Mouse (Mus musculus): ENCODE results near the gene Tmem260.

Gene Tmem260

GRCm38 (mm10) chr14:48482762-48483161, 36.8 kb downstream of the Tmem260 start:
- no peak for DNase-seq

- DNase-seq, result no peak
Measured at GRCm38 (mm10) chr14:48493896-48494295, 48.0 kb downstream of the Tmem260 start.

GRCm38 (mm10) chr14:48502573-48502972, 56.6 kb downstream of the Tmem260 start:
- DNase-seq, result no peak

DNA sequence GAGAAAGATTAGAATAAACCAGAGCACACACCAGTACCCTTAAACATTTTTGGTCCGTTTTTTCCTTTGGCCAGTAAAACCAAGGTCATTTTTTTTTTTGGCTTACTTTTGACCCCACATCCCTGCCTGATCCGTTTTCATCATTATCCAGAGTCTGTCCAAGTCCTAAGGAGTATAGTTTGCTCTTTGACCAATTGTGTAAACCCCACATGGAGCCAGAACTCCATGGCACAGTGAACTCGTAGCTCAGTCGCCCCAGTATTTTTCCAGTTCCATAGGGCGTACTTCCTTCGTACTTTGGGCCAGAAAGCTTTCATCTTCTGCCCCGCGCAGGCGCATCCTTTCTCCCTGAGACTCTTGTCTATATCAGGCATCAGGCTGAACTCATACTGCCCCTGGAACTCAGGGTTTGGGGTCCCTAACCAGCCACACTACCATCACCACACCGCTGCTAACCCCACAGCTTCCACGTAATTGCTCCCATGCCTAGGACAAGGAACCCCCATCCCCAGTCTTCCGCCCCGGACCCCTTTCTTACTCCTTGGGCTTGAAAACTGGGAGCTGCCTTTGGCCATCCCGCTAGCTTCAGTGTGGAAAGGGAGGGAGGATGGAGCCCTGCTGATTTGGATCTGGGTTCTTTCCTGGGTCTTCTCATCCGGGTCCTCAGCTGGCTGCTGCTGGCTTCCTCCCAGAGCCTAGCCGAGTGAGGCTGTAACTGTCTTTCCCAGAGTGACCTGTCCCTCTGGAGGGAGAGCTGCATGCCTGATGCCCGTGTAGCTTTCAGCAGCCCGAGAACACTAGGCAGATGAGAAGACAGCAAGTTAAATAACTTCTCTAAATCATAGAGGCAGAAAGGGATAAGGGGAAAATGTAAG, 58.0 kb downstream of the Tmem260 start:
- DNase-seq, result no peak

DNA sequence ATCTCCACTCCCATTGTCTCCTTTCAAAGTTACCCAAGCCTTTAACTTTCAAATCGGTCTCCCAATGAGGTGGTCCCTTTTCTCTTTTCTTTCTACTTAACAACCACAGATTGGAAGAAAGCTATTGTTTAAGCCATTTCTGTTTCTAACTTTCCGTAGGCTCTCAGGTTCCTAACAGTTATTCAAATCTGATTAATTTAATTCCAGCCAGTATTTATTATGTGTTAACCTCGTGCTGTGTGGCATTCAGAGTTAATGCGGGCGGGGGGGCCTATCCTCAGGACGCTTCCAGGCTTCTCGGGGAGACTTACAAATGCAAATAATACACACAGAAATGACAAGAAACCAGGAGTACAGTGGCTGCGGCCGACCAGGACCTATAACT, 58.6 kb downstream of the Tmem260 start:
- DNase-seq, result no peak

- DNase-seq, result no peak
Measured at GRCm38 (mm10) chr14:48505606-48506005, 59.7 kb downstream of the Tmem260 start.

DNA sequence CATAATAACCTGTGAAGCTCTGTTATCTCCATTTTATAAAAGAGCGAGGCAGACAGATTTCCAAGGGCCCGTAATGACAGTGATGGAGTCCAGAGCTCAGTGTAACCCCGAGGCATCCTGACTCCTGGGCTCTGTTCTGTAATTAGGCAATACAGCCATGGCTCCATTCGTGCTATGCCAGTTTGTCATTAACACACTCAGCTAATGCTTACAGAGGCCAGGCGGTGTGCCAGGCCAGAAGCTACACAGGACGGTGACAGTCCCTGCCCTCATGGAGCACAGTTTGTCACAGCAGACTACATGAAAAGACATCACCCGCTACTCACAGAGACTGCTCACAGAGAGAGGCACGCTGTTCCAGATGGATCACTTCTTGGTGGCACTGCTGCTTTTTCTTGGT, 61.5 kb downstream of the Tmem260 start:
- DNase-seq, result no peak

DNA sequence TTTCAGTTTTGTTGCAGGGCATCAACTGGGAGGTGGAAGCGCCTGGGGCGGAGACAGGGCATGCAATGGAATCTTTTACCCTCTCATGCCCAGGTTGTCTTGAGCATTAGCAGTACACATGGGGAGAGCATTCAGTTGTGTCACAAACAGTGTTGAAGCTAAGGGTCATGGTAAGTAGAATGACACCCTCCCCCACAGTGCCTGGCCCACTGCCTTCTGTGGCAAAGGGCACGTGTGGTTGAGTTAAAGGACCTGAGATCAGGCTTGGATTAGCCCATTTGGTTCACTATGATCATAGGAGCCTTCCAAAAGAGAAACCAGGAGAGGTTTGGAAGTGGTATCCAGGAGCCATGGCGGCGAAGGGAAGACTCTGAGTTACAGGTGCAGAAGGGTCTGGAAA, 63.2 kb downstream of the Tmem260 start:
- no peak for DNase-seq

GRCm38 (mm10) chr14:48513098-48513823, 67.3 kb downstream of the Tmem260 start:
- no peak for DNase-seq

GRCm38 (mm10) chr14:48513824-48514493, 68.0 kb downstream of the Tmem260 start:
- no peak for DNase-seq

DNA sequence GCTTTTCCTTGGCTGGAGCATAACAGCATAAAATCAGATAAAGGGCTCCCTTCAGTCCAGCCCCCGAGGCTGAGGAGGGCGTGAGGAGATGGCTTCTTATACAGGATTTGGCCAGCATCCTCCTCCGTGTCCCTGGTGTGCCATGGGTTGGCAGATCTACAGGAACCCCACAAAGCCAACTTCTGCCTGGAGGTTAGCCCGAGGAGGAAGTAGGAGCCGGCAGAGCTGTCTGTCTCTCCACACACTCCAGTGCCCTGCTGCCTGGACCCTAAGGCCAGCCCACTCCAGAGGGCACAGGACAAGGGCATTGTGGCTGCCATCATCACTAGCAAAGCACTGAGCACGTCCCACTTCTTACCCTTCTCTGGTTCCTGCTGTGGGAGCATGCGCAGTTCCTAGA, 68.7 kb downstream of the Tmem260 start:
- peak; percentile 27 for DNase-seq

DNA sequence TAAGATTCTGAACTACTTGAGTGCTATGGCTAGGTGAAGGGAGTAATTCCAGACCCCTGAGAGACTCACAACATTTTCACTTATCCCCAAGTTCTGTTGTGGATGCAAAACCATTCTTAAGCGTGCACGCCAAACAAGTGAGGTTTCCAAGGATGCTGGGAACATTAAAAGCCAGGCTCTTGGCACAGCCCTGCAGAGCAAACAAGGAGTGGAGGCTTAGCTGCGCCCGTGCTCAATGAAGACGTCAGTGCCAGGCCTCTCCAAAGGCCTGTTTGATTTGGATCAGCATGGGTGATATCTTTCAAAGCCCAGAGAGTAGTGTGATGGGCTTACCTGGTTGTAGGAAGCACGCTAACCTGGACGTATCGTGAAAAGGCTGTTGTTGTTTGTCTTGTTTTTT, 69.6 kb downstream of the Tmem260 start:
- no peak for DNase-seq

DNA sequence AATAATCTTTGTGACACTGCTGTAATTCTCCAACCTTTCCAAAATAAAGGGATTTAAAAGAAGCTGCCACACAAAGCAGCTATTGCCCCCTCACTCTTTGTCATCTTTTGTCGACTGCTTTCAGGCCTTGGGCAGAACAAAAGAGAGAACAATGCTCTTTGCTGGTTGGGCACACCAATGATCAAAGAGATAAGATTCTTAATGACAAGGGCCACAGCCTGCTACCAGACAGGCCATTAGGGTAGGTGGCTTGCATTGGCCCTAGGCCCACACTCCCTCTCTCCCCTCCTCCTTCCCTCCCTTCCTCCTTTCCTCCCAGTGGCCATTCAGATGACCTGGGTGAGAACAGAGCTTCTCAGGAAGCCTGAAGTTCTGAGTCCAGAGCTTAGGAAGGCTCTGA, 77.4 kb downstream of the Tmem260 start:
- no peak for DNase-seq

- peak; percentile 36 for DNase-seq
Measured at GRCm38 (mm10) chr14:48524135-48524534, 78.2 kb downstream of the Tmem260 start.

GRCm38 (mm10) chr14:48525055-48525454, 79.1 kb downstream of the Tmem260 start:
- DNase-seq, result no peak

- no peak for DNase-seq
Measured at GRCm38 (mm10) chr14:48530629-48531028, 84.7 kb downstream of the Tmem260 start.

DNA sequence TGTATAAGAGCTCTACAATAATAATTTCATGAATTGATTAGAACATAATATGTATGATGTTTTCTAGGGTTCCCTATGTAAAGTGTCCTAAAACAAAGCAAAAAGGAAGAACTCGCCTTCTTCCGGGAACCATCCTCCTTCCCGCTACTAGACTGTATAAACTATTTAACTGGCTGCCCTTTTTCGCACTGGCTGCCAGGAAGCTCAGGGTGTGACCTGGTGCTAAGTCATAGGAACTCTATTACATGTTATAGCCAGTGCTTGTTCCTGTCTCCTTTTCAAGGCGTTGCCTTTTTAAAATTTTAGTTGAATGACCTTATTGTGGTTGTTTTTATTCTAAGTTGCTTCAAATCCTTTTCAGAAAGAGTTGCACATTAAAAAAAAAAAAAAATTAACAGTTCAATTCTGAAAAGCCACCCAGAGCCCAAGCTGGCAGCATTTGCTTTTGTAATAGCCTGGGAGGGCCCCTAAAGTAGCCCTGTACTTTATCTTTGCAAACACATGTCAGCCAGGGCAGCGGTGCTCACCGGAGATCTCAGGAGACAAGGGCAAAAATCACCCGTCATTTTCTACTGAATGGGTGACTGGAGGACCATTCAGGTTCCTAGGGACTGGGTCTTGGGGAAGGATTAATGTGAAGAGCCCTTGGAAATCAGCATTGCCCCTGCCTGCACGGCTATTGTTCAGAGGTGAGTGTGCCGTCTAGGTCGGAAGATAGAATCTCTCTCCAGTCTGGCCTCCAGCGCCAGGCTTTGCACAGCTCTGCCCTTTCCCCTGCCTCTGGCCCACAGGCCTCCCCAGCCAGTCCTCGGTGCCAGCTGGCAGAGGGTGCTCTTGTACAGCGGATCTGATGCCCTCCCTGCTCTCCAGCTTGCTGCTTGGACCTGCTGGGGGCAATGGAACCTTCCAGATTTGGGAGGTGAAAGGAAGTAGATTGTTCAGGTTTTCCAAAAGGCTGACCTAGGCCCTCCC, 92.2 kb downstream of the Tmem260 start:
- DNase-seq, result no peak

DNA sequence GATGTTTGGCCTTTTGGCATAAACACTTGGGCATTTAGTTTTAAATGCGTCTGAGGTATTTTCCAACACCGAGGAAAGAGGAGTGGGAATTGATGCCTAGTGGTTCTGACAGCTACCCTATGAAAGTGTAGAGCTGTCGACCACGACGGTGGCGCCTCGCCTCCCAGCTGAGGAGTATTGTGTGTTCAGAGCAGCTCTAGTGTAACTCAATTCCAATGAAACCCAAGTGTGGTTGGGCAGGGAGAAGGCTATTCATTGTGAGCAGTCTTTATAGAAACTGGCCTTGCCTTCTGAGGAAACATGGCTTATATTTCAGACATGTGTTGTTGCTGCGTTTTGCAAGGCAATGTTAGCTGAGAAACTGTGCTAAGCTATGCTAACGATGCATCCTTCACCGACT, 99.2 kb downstream of the Tmem260 start:
- DNase-seq, result no peak

DNA sequence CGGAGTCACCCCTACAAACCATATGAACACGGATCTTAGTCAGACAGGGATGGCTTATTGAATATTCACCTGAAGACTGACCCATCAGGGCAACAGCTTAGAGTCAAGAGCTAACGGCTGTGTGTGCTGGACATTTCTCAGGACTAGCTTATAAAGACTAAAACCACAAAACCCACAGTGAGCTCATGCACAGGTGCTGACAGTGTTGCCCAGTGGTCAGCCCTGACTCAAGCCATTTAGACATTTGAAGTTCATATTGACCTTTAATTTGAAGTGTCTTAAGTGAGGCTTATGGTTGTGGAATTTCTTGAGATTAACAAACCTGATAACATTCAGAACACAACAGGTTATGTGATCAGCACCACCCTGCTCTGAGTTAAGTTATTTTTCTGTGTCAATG, 100.1 kb downstream of the Tmem260 start:
- no peak for DNase-seq

- no peak for DNase-seq
Measured at GRCm38 (mm10) chr14:48549703-48550102, 103.8 kb downstream of the Tmem260 start.

DNA sequence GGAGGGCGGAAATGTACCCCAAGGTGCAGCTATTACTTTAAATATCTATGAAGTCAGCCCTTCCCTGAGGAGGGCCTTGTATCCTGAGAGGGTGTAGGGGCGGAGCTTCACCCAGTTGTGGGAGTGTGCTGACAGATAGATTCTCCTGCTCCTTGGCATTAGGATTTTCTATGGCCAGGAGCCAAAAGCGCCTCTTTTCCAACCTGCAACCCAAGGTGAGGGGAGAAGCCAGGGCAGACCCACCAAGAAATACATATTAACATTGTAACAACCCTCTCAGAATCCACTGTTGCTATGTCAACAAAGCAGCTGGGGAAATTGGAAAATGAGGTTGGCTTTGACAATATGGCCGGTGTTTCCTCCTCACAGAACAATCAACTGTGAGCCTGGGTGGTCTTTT, 107.3 kb downstream of the Tmem260 start:
- no peak for DNase-seq

DNA sequence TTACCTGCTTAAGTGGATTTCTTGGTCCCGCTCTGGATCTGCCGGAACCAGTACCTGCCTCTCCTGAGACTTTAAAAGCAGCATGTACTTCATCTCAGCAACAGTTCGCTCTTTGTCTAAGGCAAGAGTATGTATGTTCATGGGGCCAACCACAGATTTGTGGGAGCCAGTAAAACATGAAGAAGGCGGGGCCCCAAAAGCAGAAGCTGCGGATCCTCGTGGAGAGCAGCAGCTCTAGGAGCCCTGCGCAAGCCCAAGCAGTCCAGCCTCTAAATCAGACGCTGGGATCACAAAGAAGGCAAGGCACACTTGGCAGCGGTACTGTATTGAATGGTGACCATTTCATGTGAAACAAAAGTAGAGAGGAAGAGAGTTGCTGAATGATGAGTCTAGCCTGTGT, 107.8 kb downstream of the Tmem260 start:
- no peak for DNase-seq

GRCm38 (mm10) chr14:48558975-48559374, 113.1 kb downstream of the Tmem260 start:
- DNase-seq, result no peak

Data from cerebellum, adult 9-11 months (tissue).